Mouse (Mus musculus): Measurements from ENCODE around the gene Hyal2. TPM values are rescaled to one million over a fixed set of nuclear protein-coding genes. Genes with fewer than 3 reads are reported as not detected.
A peak's percentile ranks its signal among the peaks of the same experiment; 100 is the strongest.

Gene Hyal2
- polyA plus RNA-seq, 1 experiment = 213 TPM

DNA sequence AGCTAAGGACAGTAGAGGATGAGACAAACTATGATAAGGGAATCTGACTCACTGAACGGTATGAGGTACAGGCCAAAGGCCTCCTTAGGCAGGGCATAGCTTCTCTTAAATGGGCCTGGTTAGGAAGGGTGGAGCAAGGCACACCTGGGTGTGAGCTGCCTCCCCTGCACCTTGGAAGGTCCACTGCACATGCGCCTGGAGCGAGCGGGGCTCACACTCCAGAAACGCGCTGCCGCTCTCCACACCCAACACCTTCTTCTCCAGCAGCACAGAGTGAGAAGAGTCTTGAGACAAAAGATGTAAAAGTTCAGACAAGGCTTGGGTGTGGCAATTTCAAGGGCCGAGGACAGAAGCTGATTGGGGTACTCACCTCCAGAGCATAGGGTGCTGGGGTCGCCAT, 31.7 kb downstream of the Hyal2 start:
- Histone ChIP-seq H3K27me3 (ENCODE audit: control insufficient read depth, insufficient read depth, low read length) (no peaks in the 10 kb centered on the region), H3K4me3 (ENCODE audit: low read depth, low read length) (no peak overlapping the region), H3K36me3 (ENCODE audit: control insufficient read depth, insufficient read depth, low read length) (peaks cover 22% of the 10 kb centered on the region), H3K27ac (ENCODE audit: insufficient read depth, low read depth, low read length) (peak overlapping the region; percentile 45; the same call in 1 of the 2 replicates), H3K4me1 (ENCODE audit: control insufficient read depth, insufficient read depth, insufficient read length, low read length) (peaks cover 45% of the 10 kb centered on the region)
- WGBS = 67% methylated on average over 9 of the region's 9 CpGs
- TF ChIP-seq POLR2A (IDR thresholded peaks at IDR 0.05; ENCODE audit: low read depth, low read length) (no peak), CTCF (IDR thresholded peaks at IDR 0.05; ENCODE audit: extremely low read depth, insufficient read length, insufficient replicate concordance, low read depth, low read length) (no peak)

DNA sequence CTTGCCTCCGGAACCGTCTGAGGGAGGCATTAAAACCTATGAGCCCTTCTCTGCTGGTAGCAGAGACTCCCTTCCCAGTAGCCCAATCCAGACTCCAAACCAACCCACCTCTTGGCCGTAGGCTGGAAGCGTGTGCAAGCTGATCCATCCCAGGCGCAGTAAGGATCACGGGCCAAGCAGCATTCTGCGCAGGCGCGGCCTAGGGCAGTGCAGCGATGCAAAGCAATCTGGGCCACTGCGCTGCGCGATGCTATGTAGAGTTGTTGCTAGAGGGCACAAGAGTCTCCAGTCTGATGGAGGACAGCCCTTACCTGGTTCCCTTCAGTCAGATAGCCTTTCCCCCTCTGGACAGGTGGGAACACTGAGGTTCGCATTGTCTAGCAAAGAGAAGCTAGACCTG, 32.1 kb downstream of the Hyal2 start:
- TF ChIP-seq POLR2A (IDR thresholded peaks at IDR 0.05; ENCODE audit: low read depth, low read length) = no peak
- TF ChIP-seq CTCF (IDR thresholded peaks at IDR 0.05; ENCODE audit: extremely low read depth, insufficient read length, insufficient replicate concordance, low read depth, low read length) = no peak
- H3K4me1 ChIP-seq (ENCODE audit: control insufficient read depth, insufficient read depth, insufficient read length, low read length) = peaks cover 45% of the 10 kb centered on the region
- H3K27ac ChIP-seq (ENCODE audit: insufficient read depth, low read depth, low read length) = peak overlapping the region; percentile 44; the same call in 1 of the 2 replicates
- peaks cover 22% of the 10 kb centered on the region for H3K36me3 ChIP-seq (ENCODE audit: control insufficient read depth, insufficient read depth, low read length)
- no peaks in the 10 kb centered on the region for H3K27me3 ChIP-seq (ENCODE audit: control insufficient read depth, insufficient read depth, low read length)
- peak overlapping the region; percentile 1; the same call in 1 of the 2 replicates for H3K4me3 ChIP-seq (ENCODE audit: low read depth, low read length)
- 89% methylated on average over 14 of the region's 14 CpGs for whole genome bisulfite sequencing

DNA sequence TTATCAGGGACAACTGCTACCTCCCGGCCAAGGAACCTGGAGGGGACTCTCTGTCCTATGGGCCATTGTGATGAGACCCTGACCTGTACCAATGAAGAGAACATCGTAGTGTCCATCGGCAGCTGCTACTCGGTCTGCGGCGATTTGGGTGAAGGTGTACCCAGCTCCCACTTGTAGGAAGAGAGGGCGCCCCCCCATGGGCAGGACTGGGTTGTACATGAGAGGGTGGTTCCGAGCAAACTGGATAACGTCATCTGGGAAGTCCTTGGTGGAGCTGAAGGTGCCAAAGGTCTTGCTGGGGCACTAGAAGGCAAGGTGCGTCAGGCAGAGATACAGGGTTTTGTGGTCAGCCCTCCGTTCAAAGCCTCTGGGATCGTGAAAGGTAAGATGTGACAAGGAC, 33.0 kb downstream of the Hyal2 start:
- peak overlapping the region; percentile 9 for H3K4me3 ChIP-seq (ENCODE audit: low read depth, low read length)
- no peaks in the 10 kb centered on the region for H3K27me3 ChIP-seq (ENCODE audit: control insufficient read depth, insufficient read depth, low read length)
- WGBS = 66% methylated on average over 12 of the region's 12 CpGs
- peaks cover 22% of the 10 kb centered on the region for H3K36me3 ChIP-seq (ENCODE audit: control insufficient read depth, insufficient read depth, low read length)
- peak overlapping the region; percentile 52; the same call in 1 of the 2 replicates for H3K27ac ChIP-seq (ENCODE audit: insufficient read depth, low read depth, low read length)
- peak; percentile 67; the same call in 1 of the 2 replicates for TF ChIP-seq CTCF (IDR thresholded peaks at IDR 0.05; ENCODE audit: extremely low read depth, insufficient read length, insufficient replicate concordance, low read depth, low read length)
- no peak for TF ChIP-seq POLR2A (IDR thresholded peaks at IDR 0.05; ENCODE audit: low read depth, low read length)
- H3K4me1 ChIP-seq (ENCODE audit: control insufficient read depth, insufficient read depth, insufficient read length, low read length) = peaks cover 50% of the 10 kb centered on the region

DNA sequence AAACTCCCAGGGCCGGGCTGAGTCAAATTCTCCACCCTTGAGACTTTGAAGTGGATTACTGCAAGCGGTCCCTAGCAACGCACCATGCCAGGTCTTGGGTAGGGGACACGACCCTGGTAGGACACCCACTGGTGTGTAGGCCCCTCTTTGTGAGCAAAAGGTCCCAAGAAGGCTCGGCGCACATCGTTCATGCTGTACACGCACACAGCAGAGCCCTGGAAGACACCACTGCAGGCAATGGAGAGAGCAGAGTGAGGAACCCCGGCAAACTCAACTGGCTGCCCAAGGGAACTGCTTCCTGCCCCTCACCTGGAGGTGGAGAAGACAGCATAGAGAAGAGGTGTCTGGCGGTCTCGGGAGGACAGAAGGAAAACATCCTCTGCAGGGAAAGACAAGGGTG, 33.5 kb downstream of the Hyal2 start:
- Histone ChIP-seq H3K27me3 (ENCODE audit: control insufficient read depth, insufficient read depth, low read length) (no peaks in the 10 kb centered on the region), H3K27ac (ENCODE audit: insufficient read depth, low read depth, low read length) (peak overlapping the region; percentile 52; the same call in 1 of the 2 replicates), H3K4me3 (ENCODE audit: low read depth, low read length) (peak overlapping the region; percentile 9), H3K4me1 (ENCODE audit: control insufficient read depth, insufficient read depth, insufficient read length, low read length) (peaks cover 50% of the 10 kb centered on the region), H3K36me3 (ENCODE audit: control insufficient read depth, insufficient read depth, low read length) (peaks cover 22% of the 10 kb centered on the region)
- TF ChIP-seq POLR2A (IDR thresholded peaks at IDR 0.05; ENCODE audit: low read depth, low read length) = no peak
- TF ChIP-seq CTCF (IDR thresholded peaks at IDR 0.05; ENCODE audit: extremely low read depth, insufficient read length, insufficient replicate concordance, low read depth, low read length) = no peak
- 80% methylated on average over 11 of the region's 11 CpGs for WGBS

DNA sequence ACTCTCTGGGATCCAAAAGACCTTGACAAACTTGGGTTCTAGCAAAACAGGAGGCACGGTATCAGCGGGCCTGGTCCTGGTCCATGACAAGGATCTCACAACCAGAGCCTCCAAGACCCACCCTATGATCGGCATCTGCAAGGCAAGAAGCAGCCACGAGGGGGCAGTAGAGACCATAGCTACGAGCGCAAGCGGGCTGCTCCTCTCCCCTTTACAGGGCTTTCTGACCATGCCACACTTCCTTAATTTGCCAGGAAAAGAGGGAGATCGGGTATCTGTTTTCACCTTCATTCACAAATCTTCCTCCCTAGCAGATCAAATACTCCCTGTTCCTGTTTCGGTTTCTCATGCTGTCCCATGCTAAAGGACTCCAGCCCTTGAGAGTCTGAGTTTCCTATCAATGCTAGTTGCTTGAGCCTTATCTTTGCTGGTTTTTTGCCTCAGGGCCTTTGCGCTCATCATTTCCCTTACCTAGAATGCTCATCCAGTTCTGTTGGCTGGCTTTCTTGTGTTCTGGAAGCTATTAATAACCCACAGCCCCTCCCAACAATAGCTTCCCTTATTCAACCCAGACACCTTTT, 34.4 kb downstream of the Hyal2 start:
- peaks cover 22% of the 10 kb centered on the region for H3K36me3 ChIP-seq (ENCODE audit: control insufficient read depth, insufficient read depth, low read length)
- no peaks in the 10 kb centered on the region for H3K27me3 ChIP-seq (ENCODE audit: control insufficient read depth, insufficient read depth, low read length)
- H3K4me1 ChIP-seq (ENCODE audit: control insufficient read depth, insufficient read depth, insufficient read length, low read length) = peaks cover 53% of the 10 kb centered on the region
- TF ChIP-seq CTCF (IDR thresholded peaks at IDR 0.05; ENCODE audit: extremely low read depth, insufficient read length, insufficient replicate concordance, low read depth, low read length) (peak; percentile 99), POLR2A (IDR thresholded peaks at IDR 0.05; ENCODE audit: low read depth, low read length) (no peak)
- no peak overlapping the region for H3K4me3 ChIP-seq (ENCODE audit: low read depth, low read length)
- 4% methylated on average over 10 of the region's 10 CpGs for WGBS
- H3K27ac ChIP-seq (ENCODE audit: insufficient read depth, low read depth, low read length) = peak overlapping the region; percentile 15

DNA sequence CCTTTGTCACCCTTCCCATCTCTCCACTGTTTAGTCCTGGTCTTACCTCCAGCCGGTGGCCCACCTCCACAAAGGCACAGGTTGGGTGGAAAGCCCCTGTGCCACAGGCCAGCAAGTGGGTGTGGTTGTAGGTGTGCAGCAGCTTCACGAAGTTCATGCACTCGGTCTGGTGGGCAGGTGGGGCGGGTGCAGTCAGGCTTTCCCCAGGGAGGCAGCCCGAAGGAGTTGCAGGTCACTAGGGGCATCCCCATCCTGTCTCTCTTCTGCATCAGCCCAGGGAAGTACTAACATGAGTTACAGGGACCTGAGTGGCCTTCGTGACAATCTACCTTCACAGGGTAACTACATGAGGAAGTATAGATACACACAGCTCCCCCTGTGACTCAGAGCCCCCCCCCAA, 35.5 kb downstream of the Hyal2 start:
- no peak overlapping the region for H3K27ac ChIP-seq (ENCODE audit: insufficient read depth, low read depth, low read length)
- H3K27me3 ChIP-seq (ENCODE audit: control insufficient read depth, insufficient read depth, low read length) = no peaks in the 10 kb centered on the region
- H3K36me3 ChIP-seq (ENCODE audit: control insufficient read depth, insufficient read depth, low read length) = peaks cover 18% of the 10 kb centered on the region
- H3K4me3 ChIP-seq (ENCODE audit: low read depth, low read length) = no peak overlapping the region
- H3K4me1 ChIP-seq (ENCODE audit: control insufficient read depth, insufficient read depth, insufficient read length, low read length) = peaks cover 57% of the 10 kb centered on the region
- no peak for TF ChIP-seq CTCF (IDR thresholded peaks at IDR 0.05; ENCODE audit: extremely low read depth, insufficient read length, insufficient replicate concordance, low read depth, low read length)
- no peak for TF ChIP-seq POLR2A (IDR thresholded peaks at IDR 0.05; ENCODE audit: low read depth, low read length)
- WGBS = 25% methylated on average over 6 of the region's 6 CpGs

DNA sequence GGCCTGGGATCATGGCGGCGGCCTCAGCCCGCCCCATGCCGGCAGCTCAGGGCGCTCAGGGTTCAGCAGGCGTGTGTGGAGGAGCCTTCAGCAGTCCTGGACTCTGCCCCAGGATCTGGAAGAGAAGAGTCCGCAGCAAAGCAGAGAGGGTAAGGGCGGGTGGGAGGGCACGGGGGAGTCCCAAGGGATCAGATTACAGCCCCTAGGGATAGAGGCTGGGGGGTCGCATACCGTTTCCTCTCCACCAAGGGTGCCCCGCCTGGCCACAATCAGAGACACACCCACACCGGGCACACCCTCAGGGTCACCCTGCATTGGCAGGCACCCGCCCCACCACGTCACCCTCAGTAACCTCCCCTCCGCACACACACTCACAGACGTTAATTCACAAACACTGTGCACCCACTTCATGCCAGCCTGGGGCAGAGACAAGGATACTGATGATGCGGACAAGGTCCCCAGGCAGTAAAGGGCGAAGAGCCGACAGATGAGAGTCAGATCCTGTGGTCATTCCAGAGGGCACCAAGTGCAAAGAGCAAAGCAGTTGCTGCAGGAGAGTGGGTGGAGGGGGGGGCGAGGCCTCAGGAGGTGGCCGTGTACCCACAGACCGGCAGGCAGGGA, 37.4 kb downstream of the Hyal2 start:
- no peaks in the 10 kb centered on the region for H3K27me3 ChIP-seq (ENCODE audit: control insufficient read depth, insufficient read depth, low read length)
- H3K4me1 ChIP-seq (ENCODE audit: control insufficient read depth, insufficient read depth, insufficient read length, low read length) = peaks cover 49% of the 10 kb centered on the region
- H3K27ac ChIP-seq (ENCODE audit: insufficient read depth, low read depth, low read length) = peak overlapping the region; percentile 76
- TF ChIP-seq POLR2A (IDR thresholded peaks at IDR 0.05; ENCODE audit: low read depth, low read length) (no peak), CTCF (IDR thresholded peaks at IDR 0.05; ENCODE audit: extremely low read depth, insufficient read length, insufficient replicate concordance, low read depth, low read length) (no peak)
- 29% methylated on average over 23 of the region's 23 CpGs for WGBS
- peak overlapping the region; percentile 75 for H3K4me3 ChIP-seq (ENCODE audit: low read depth, low read length)
- peaks cover 9% of the 10 kb centered on the region; the same call in 1 of the 2 replicates for H3K36me3 ChIP-seq (ENCODE audit: control insufficient read depth, insufficient read depth, low read length)
